Mouse (Mus musculus) olfactory bulb, adult 2 months (tissue): ENCODE measurements around the gene Fam180a.

ENCODE experiments used
- CTCF ChIP-seq: fragments of 200-500 bp; IDR thresholded peaks from 2 replicates; pipeline ENCODE4 v1.5.1; 2012; ENCODE audit warnings: low read depth, mild to moderate bottlenecking, low read length, moderate library complexity; ENCODE audit not compliant: insufficient read depth
- POLR2A ChIP-seq: fragments of 200-500 bp; IDR thresholded peaks from 2 replicates; pipeline ENCODE4 v1.6.1; 2012; ENCODE audit warnings: mild to moderate bottlenecking, low read depth, low read length, moderate library complexity; ENCODE audit not compliant: insufficient read depth

DNA sequence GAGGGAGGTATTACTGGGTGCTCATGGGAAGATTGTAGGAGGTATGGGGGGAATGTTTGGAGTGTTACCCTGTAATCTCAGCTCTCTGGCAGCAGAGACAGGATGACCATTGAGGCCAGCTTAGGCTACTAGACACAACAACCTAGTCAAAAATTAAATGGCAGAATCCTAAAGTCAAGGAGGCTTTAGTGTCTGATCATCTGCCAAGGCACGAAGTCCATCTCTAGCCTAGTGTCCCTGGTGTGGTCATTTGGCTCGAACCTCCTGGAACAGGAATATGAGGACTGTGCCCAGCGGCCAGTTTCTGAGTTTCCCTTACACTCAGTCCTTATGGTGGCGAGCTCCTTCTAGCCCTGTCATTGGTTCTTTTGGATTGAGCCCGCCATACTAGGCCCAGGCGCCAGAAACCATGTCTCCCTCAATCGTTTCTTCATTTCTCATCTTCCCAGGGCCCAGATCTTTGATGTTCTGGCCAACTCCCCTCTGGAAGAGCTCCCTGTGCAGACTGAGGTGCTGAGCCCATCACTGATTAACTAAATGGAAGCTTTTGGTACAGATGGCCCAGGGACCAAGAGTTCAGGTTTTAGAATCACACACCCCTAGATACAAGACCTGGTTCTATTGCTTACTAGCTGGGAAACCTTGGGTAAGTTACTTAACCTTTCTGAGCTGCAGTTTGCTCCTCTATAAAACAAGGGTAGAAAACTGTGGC lies 28.3 kb downstream of the Fam180a start:
- TF ChIP-seq POLR2A (no peak), CTCF (no peak)
